Mouse (Mus musculus) adipocyte (in vitro differentiated cells): ENCODE measurements at regions not wholly inside any gene's neighbourhood (a gene's known extent, or its start where the extent isn't known, plus 50 kb on each side); places are given as distances from the start of the nearest gene placed in this dataset.

Source experiments
- DNase-seq: peaks from one replicate; pipeline ENCODE4 v3.0.0-alpha.2; 2016; ENCODE audit warnings: low spot score

- peak; percentile 3 for DNase-seq
These were observed 52.8 kb upstream of the Chodl start for GRCm38 (mm10) chr16:78877941-78878340.

GRCm38 (mm10) chr16:78859006-78859405, 71.7 kb upstream of the Chodl start:
- no peak for DNase-seq

- no peak for DNase-seq
These were observed 99.8 kb upstream of the Chodl start for GRCm38 (mm10) chr16:78830957-78831356.

- no peak for DNase-seq
These were observed 103.0 kb upstream of the Chodl start for GRCm38 (mm10) chr16:78827739-78828138.

- DNase-seq: no peak
These were observed 140.7 kb upstream of the Chodl start for GRCm38 (mm10) chr16:78790064-78790463.

- no peak for DNase-seq
These were observed 171.5 kb upstream of the Chodl start for GRCm38 (mm10) chr16:78759226-78759625.

- no peak for DNase-seq
These were observed 161.4 kb upstream of the D16Ertd472e start for GRCm38 (mm10) chr16:78737902-78738301.

GRCm38 (mm10) chr16:78730583-78731501, 154.3 kb upstream of the D16Ertd472e start:
- DNase-seq: no peak

- no peak for DNase-seq
These were observed 149.0 kb upstream of the D16Ertd472e start for GRCm38 (mm10) chr16:78725541-78725940.

GRCm38 (mm10) chr16:78709943-78710342, 133.4 kb upstream of the D16Ertd472e start:
- DNase-seq: no peak

- no peak for DNase-seq
These were observed 131.1 kb upstream of the D16Ertd472e start for GRCm38 (mm10) chr16:78707566-78707965.

- DNase-seq: no peak
These were observed 130.7 kb upstream of the D16Ertd472e start for GRCm38 (mm10) chr16:78707165-78707564.

- no peak for DNase-seq
These were observed 121.2 kb upstream of the D16Ertd472e start for GRCm38 (mm10) chr16:78697514-78698209.

- no peak for DNase-seq
These were observed 111.7 kb upstream of the D16Ertd472e start for GRCm38 (mm10) chr16:78688251-78688650.

GRCm38 (mm10) chr16:78685160-78685559, 108.7 kb upstream of the D16Ertd472e start:
- DNase-seq: no peak

- no peak for DNase-seq
These were observed 107.5 kb upstream of the D16Ertd472e start for GRCm38 (mm10) chr16:78684031-78684430.

GRCm38 (mm10) chr16:78661126-78661525, 84.6 kb upstream of the D16Ertd472e start:
- no peak for DNase-seq

- no peak for DNase-seq
These were observed 68.2 kb upstream of the D16Ertd472e start for GRCm38 (mm10) chr16:78644710-78645109.

GRCm38 (mm10) chr16:78641717-78642116, 65.2 kb upstream of the D16Ertd472e start:
- no peak for DNase-seq

GRCm38 (mm10) chr16:78641205-78641604, 64.7 kb upstream of the D16Ertd472e start:
- DNase-seq: no peak

- DNase-seq: no peak
These were observed 60.9 kb upstream of the D16Ertd472e start for GRCm38 (mm10) chr16:78637452-78637851.

GRCm38 (mm10) chr16:78637015-78637414, 60.5 kb upstream of the D16Ertd472e start:
- peak; percentile 25 for DNase-seq

GRCm38 (mm10) chr16:78635774-78636173, 59.3 kb upstream of the D16Ertd472e start:
- no peak for DNase-seq
